Mouse (Mus musculus) neural tube, embryonic 15.5 days (tissue): ENCODE data around the gene Rab4b. TPM values are rescaled to one million over a fixed set of nuclear protein-coding genes. Genes with fewer than 3 reads are reported as not detected.

Source experiments
- ATAC-seq: fragments of 200-750 bp; cut with Nextera tagmentation; 2 replicates; pipeline ENCODE4 v1.8.0; 2017; ENCODE audit warnings: mild to moderate bottlenecking, moderate TSS enrichment, moderate library complexity; ENCODE audit not compliant: low FRiP score
- H3K27ac ChIP-seq: fragments of 300-500 bp; sonication (generic); replicated peaks from 2 replicates; pipeline ENCODE4 v1.5.1; 2015; ENCODE audit warnings: mild to moderate bottlenecking, inconsistent platforms
- H3K27me3 ChIP-seq: fragments of 300-500 bp; sonication (generic); replicated peaks from 2 replicates; pipeline ENCODE4 v1.6.1; 2015; ENCODE audit warnings: inconsistent platforms
- H3K36me3 ChIP-seq: fragments of 300-500 bp; sonication (generic); 2 replicates; pipeline ENCODE4 v1.6.1; 2015; ENCODE audit warnings: inconsistent platforms
- H3K4me1 ChIP-seq: fragments of 300-500 bp; sonication (generic); 2 replicates; pipeline ENCODE4 v1.6.1; 2015; ENCODE audit warnings: inconsistent platforms
- H3K4me2 ChIP-seq: fragments of 300-500 bp; sonication (generic); 2 replicates; pipeline ENCODE4 v1.6.1; 2015; ENCODE audit warnings: inconsistent platforms, mild to moderate bottlenecking, moderate library complexity
- H3K4me3 ChIP-seq: fragments of 300-500 bp; sonication (generic); replicated peaks from 2 replicates; pipeline ENCODE4 v1.5.1; 2015; ENCODE audit warnings: mild to moderate bottlenecking, inconsistent platforms
- H3K9ac ChIP-seq: fragments of 300-500 bp; sonication (generic); replicated peaks from 2 replicates; pipeline ENCODE4 v1.6.1; 2015; ENCODE audit warnings: mild to moderate bottlenecking, inconsistent platforms
- H3K9me3 ChIP-seq: fragments of 300-500 bp; sonication (generic); replicated peaks from 2 replicates; pipeline ENCODE4 v1.6.1; 2016; ENCODE audit warnings: inconsistent platforms
- microRNA counts: library from miRNA; unstranded; fragments of <30 nt; microRNA quantifications from one replicate; lab custom pipeline; 2016
- microRNA-seq: library from miRNA; unstranded; fragments of <30 nt; microRNA quantifications from one replicate; pipeline ENCODE4, GENCODE M21; 2017
- polyA plus RNA-seq: library from polyadenylated mRNA; unstranded; fragments of >200 nt; fragmentation: Nextera tagmentation; extraction: Ambion mirVana; gene quantifications from 2 replicates; pipeline ENCODE4 v1.2.1, GENCODE M21; 2015

Rab4b gene
- polyA plus RNA-seq, 1 experiment from 2014 or later: 109 TPM

DNA sequence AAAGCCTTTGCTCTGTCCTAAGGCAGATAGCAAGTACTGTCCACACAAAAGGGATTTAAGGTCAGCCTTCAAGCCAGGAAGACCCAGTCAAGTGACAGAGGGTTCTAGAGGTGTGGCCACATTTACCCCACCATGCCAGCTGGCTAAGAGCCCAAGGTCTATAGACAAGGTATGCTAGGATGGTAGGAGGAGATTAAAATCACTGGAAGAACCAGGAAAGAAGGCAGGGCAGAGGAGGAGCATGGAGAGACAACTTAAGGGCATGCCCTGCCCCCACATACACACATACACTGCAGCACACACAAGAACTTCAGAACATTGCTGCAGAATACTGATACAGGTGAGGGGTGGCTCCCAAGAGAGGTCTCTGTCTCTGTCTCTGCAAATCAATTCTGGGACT, 59.0 kb downstream of the Rab4b start, which contains the start of gene Cyp2f2:
Gene Cyp2f2, plus strand, starts transcription at position 234 of the 400 bp plus-strand sequence.
- Histone ChIP-seq H3K9me3 (no peaks in the 10 kb centered on the region), H3K9ac (no peak within 1 kb of the TSS), H3K4me1 (no peaks in the 10 kb centered on the region), H3K36me3 (no peaks in the 10 kb centered on the region), H3K4me3 (no peak within 1 kb of the TSS), H3K27ac (no peak within 1 kb of the TSS), H3K4me2 (no peak within 1 kb of the TSS), H3K27me3 (no peaks in the 10 kb centered on the region)
- no peak for ATAC-seq

MicroRNAs within 50 kb of the gene (microRNA counts, 519-probe panel; counts per million panel counts)
- not detected for microRNA mmu-miR-1191 (lab: Ali Mortazavi, UCI)

Small RNAs within 50 kb of the gene (microRNA-seq; reads per million reads assigned to microRNA genes)
- gene Mir1191: 1.4 reads per million
- not detected for gene Mir3101

Other genes with a start within 250 kb of the Rab4b start
- not detected in 2 replicates for gene Cyp2a22, start 239.5 kb downstream of the Rab4b start, polyA plus RNA-seq
- not detected in 2 replicates for gene Cyp2a12, start 149.8 kb downstream of the Rab4b start, polyA plus RNA-seq
- 0.56 TPM in 1 of 2 replicates, not detected in the other for gene Cyp2f2, start 59.0 kb downstream of the Rab4b start, polyA plus RNA-seq
- 0.10 and 0.36 TPM in 2 replicates for gene Cyp2t4, start 25.2 kb downstream of the Rab4b start, polyA plus RNA-seq
- gene Egln2, start 12.1 kb downstream of the Rab4b start, polyA plus RNA-seq: 92.3 and 94.7 TPM in 2 replicates
- 0.90 TPM in 1 of 2 replicates, not detected in the other for gene Gm21983, start 2.2 kb upstream of the Rab4b start, polyA plus RNA-seq
- gene Mia, start 2.3 kb upstream of the Rab4b start, polyA plus RNA-seq: 22.9 and 28.6 TPM in 2 replicates
- gene BC024978, start 16.9 kb upstream of the Rab4b start, polyA plus RNA-seq: 3.4 TPM in 2 replicates
- 176 and 193 TPM in 2 replicates for gene Snrpa, start 17.4 kb upstream of the Rab4b start, polyA plus RNA-seq
- 5.9 and 6.1 TPM in 2 replicates for gene Itpkc, start 49.8 kb upstream of the Rab4b start, polyA plus RNA-seq
- gene Coq8b, start 54.1 kb upstream of the Rab4b start, polyA plus RNA-seq: 20.1 and 20.9 TPM in 2 replicates
- 47.7 and 60.7 TPM in 2 replicates for gene Numbl, start 79.5 kb upstream of the Rab4b start, polyA plus RNA-seq
- gene Ltbp4, start 158.8 kb upstream of the Rab4b start, polyA plus RNA-seq: 10.7 and 17.8 TPM in 2 replicates
- gene Shkbp1, start 177.1 kb upstream of the Rab4b start, polyA plus RNA-seq: 28.9 and 33.4 TPM in 2 replicates
- gene Gm20479, start 178.5 kb upstream of the Rab4b start, polyA plus RNA-seq: not detected in 2 replicates